Mouse (Mus musculus) bone marrow macrophage, adult 2 months (primary cell): ENCODE measurements around the gene Gzmm.

Experiments
- CTCF ChIP-seq: IDR thresholded peaks from 2 replicates; pipeline ENCODE4 v1.5.1; 2012; ENCODE audit warnings: low read depth, mild to moderate bottlenecking, low read length, moderate library complexity
- POLR2A ChIP-seq: IDR thresholded peaks from 2 replicates; pipeline ENCODE4 v1.6.1; 2012; ENCODE audit warnings: mild to moderate bottlenecking, low read depth, low read length, borderline replicate concordance

DNA sequence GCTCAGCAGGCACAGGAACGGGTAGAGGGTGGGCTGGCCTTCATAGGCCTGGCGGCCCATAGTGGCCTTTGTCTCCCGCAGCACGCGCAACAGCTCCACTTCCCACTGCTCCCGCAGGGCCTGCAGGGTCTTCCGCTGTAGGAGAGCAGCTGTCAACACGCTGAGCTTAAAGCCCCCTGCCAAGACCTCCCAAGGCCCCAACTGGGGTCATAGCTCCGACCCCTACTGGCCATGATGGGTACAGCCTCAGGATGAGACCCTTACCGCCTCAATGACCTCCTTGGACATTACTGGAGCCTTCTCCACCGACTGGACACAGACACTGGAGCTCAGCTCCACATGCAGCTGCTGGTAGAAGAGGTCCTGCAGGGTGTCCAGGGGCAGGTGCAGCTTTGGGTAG is 52.0 kb downstream of the Gzmm start:
- no peak for TF ChIP-seq CTCF
- no peak for TF ChIP-seq POLR2A
